Mouse (Mus musculus) ovary, postnatal 14 days (tissue): ENCODE measurements around the gene Dnajc6.

Source experiments
- DNase-seq: peaks from one replicate; pipeline ENCODE4 v3.0.0; 2022; ENCODE audit warnings: low spot score

The Dnajc6 gene

DNA sequence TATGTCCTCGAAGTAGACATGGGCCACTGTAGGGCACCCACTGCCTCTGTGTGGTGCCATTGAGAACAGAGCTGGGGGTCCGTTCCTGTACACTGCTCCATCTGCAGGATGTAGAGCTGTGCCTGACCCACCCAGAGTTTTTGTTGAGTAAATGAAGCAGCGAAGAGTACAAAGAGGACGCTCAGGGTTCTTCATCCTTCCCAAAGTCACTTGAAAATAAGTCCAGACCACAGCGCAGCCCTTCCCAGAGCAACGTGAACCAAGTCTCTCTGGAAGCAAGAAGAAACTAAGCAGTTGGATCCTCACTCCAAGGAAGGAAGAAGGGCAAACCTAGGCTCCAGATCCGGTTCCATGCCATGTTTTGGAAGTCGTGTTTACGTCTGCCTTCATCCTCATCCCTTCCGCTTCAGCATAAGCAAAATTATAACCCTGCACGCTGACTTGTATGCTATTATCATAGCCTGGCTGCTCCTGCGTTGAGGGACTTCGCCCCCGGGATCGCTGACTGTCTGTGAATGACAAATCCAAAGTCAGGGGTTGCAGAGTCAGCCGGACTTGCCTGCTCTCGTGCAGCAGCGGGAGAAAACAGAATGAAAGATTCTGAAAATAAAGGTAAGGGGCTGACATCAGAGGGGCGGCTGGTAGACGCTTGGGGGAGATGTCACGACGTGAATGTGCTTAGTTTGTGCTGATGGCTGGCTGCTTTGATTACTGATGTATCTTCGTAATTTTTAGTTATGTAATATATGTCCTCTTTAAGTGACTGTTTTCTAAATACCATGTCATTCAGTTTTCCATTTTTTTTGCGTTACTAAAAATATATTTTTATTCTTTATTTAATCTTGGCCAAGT lies 11.3 kb downstream of the Dnajc6 start:
- no peak for DNase-seq

- DNase-seq, result no peak
Measured at GRCm38 (mm10) chr4:101508431-101508830, 12.0 kb downstream of the Dnajc6 start.

GRCm38 (mm10) chr4:101508851-101509577 lies 12.6 kb downstream of the Dnajc6 start:
- no peak for DNase-seq

GRCm38 (mm10) chr4:101510111-101510903 lies 13.9 kb downstream of the Dnajc6 start:
- no peak for DNase-seq

GRCm38 (mm10) chr4:101510904-101511210 lies 14.4 kb downstream of the Dnajc6 start:
- DNase-seq, result no peak

DNA sequence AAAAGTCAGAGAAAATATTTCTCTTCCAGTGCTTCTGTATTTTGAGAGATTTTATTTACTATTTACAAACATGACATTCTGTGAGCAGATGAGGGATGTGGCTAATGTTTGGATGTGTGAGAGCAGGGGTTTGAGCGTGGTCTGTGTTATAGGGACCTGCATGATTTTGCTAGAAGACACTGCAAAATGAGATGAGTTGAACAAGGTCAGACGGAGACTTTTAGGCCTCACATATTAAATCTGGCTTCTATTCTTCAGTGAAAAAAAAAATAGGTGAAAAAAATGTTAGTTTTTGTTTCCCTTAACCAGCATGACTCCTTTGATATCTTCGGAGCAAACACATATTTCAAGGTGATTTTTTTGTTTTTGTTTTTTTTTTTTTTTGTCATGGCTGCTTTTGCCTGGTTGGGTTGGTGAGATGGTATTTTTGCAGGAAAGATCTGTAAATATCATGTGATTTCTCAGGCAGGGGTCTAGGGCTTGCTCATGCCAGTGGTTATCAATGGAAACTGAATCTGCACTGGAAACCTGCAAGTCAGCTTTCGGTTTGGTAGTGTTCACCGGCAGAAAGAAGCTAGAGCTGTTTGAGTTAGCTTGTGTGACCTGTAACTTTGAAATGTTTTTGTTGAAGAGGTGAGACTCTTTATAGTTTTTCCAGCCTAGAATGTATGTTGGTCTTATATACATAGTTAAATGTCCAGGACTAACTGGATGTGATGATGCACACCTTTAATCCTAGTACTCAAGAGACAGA lies 15.5 kb downstream of the Dnajc6 start:
- DNase-seq, result no peak

DNA sequence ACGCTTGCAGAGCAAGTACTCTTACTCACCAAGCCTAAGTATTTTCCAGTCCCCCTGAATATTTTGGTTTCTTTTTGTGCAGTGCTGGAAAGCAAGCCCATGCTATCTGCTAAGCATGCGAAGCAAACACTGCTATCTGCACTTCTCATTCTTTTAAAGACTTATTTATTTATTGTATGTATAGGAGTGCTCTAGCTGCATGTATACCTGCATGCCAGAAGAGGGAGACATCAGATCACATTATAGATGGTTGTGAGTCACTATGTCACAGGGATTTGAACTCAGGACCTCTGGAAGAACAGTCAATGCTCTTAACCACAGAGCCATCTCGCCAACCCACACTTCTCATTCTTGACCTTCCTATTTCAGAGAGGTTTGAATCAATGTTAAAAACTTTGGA lies 16.8 kb downstream of the Dnajc6 start:
- no peak for DNase-seq

DNA sequence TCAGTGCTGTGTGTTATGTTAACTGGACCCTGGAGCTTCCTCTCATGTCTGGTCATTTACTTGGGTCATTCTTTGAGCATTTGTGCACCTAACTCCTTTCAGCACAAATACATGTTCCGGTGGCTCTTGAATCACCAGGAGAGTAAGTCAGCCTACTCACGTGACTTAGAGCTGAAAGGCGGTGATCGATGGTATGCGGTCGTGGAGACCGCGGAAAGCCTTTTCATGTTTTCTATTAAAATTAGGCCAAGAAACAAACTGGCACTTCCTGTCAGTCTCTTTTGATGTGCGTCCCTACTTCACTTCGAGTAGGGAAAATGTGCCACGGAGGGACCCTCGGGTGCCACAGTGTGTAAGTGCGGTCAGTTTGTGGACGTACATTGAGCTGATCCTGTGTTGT lies 19.4 kb downstream of the Dnajc6 start:
- no peak for DNase-seq

DNA sequence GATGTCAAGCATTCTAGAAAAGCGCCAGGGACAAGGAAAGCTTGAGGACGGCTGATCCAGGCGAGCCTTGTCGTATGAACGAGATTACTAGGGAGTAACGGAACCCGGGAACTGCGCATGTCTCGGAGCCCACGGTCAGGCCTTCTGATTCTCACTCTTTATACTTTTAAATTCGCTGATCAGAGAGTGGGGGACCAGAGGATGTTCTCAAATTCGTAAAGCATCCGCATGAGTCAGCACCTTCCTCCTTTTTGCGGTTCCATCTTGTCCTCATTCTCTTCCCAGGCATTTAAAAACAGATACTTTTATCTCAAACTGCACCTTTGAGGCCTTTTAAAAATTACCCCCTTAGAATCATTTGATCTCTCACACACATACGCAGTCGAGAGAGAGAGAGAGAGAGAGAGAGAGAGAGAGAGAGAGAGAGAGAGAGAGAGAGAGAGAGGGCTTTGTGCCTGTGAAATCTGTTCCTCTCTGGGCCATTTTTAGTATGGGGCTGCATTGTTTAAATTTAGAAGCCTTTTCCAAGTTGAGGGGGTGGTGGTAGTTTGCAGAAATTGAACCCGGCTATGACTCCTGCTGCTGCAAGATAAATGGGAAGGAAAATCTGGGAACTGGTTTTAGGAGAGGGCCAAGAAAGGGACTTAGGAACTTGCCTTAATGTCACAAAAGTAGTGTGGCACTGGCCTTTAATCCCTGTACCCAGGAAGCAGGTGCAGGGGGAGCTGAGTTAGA lies 20.2 kb downstream of the Dnajc6 start:
- no peak for DNase-seq

GRCm38 (mm10) chr4:101531901-101532300 lies 35.5 kb downstream of the Dnajc6 start:
- no peak for DNase-seq

- DNase-seq, result no peak
Measured at GRCm38 (mm10) chr4:101540516-101540915, 44.1 kb downstream of the Dnajc6 start.

DNA sequence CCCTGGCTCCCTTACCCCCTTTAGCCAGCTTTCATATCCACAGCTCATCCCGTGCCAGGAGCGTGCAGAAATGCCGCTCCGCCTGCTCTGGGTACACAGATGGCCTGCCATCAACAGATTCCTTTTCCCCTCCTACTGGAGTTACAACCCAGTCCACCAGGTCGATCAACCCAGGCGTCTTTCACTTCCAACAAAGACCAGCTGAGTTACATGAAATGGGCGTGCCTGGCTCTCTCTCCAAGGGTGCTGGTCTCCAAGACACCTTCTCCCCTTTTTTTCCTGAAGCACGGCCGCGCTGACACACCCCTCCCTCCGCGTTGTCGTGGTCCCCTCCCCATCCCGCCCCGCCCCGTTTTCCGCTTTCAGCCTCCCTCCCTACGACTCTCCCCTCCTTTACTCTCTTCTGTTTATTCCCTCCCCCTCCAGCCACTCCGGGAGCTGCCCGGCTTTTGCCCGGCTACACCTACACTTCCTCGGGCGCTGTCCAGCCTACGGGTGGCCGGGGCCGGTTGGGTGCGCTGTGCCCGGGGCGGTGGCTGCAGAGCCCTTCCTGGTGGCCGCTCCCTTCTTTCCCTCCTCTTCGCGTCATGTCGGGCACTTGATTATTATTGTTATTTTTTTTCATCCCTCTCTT lies 53.6 kb downstream of the Dnajc6 start:
- peak; percentile 19 for DNase-seq

- DNase-seq, result peak; percentile 40
Measured at GRCm38 (mm10) chr4:101550671-101551161, 54.3 kb downstream of the Dnajc6 start.

GRCm38 (mm10) chr4:101551425-101551824 lies 55.0 kb downstream of the Dnajc6 start:
- no peak for DNase-seq

- no peak for DNase-seq
Measured at GRCm38 (mm10) chr4:101552372-101552771, 55.9 kb downstream of the Dnajc6 start.

- no peak for DNase-seq
Measured at GRCm38 (mm10) chr4:101555016-101555415, 58.6 kb downstream of the Dnajc6 start.

DNA sequence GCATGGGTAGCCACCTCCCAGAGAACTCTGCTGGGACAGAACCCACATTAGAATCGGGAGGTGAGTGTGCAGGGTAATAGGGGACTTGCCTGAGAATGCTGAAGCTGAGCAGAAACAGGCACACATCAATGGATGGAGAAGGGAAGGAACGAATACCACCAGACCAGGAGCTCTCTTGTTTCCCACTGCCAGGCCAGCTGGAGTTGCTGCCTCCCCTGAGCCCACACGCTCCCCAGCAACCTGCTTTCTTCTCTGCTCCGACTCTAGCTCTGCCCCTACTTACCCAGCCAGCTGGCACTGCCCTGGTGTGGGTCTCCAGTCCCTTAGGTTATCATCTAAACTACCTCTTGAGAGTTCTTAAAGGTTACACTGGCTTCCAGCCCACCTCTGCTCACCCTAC lies 63.7 kb downstream of the Dnajc6 start:
- no peak for DNase-seq

DNA sequence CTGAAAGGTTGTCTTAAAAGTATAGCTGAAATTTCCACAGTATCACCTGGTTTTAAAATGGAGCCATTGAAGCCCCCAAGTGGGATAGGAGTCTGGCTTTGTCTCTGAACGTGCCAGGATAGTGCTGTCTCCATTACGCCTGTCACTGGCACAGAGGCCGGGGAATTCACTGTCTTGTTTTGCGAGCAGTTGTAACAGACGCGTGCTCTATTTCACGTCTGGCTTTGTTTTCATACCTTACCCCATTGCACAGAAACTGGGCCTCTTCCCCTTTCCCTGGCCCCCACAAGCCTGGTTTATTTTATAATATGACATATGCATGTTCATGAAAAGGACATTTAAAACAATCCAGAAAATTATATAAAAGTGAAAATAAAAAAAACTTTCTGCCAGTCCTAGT lies 66.4 kb downstream of the Dnajc6 start:
- no peak for DNase-seq

GRCm38 (mm10) chr4:101563607-101564006 lies 67.2 kb downstream of the Dnajc6 start:
- DNase-seq, result no peak

GRCm38 (mm10) chr4:101564746-101565417 lies 68.4 kb downstream of the Dnajc6 start:
- DNase-seq, result no peak
